Mouse (Mus musculus) embryonic facial prominence, embryonic 14.5 days (tissue): ENCODE measurements at regions not wholly inside any gene's neighbourhood (a gene's known extent, or its start where the extent isn't known, plus 50 kb on each side); places are given as distances from the start of the nearest gene placed in this dataset.

Experiments
- ATAC-seq: fragments of 200-750 bp; cut with Nextera tagmentation; 2 replicates; pipeline ENCODE4 v1.8.0; 2017; ENCODE audit warnings: low read depth, moderate number of reproducible peaks, moderate TSS enrichment
- DNase-seq: peaks from one replicate; pipeline ENCODE4 v3.0.0-alpha.2; 2015; ENCODE audit warnings: low spot score
- H3K27ac ChIP-seq: fragments of 300-500 bp; sonication (generic); replicated peaks from 2 replicates; pipeline ENCODE4 v1.5.1; 2014; ENCODE audit warnings: low read depth, mild to moderate bottlenecking, low read length, moderate library complexity
- H3K27me3 ChIP-seq: fragments of 300-500 bp; sonication (generic); replicated peaks from 2 replicates; pipeline ENCODE4 v1.6.1; 2014; ENCODE audit warnings: low read length; ENCODE audit not compliant: control insufficient read depth, insufficient read depth
- H3K36me3 ChIP-seq: fragments of 300-500 bp; sonication (generic); 2 replicates; pipeline ENCODE4 v1.6.1; 2014; ENCODE audit warnings: low read length, mixed read lengths; ENCODE audit not compliant: control insufficient read depth, insufficient read depth
- H3K4me1 ChIP-seq: fragments of 300-500 bp; sonication (generic); 2 replicates; pipeline ENCODE4 v1.6.1; 2014; ENCODE audit warnings: antibody characterized with exemption, low read length; ENCODE audit not compliant: control insufficient read depth, insufficient read depth
- H3K4me2 ChIP-seq: fragments of 300-500 bp; sonication (generic); 2 replicates; pipeline ENCODE4 v1.6.1; 2014; ENCODE audit warnings: low read depth, mild to moderate bottlenecking, low read length, moderate library complexity, mixed read lengths
- H3K4me3 ChIP-seq: fragments of 300-500 bp; sonication (generic); 2 replicates; pipeline ENCODE4 v1.5.1; 2014; ENCODE audit warnings: low read depth, mild to moderate bottlenecking, low read length
- H3K9ac ChIP-seq: fragments of 300-500 bp; sonication (generic); 2 replicates; pipeline ENCODE4 v1.6.1; 2014; ENCODE audit warnings: low read depth, mild to moderate bottlenecking, low read length, moderate library complexity, mixed read lengths
- H3K9me3 ChIP-seq: fragments of 300-500 bp; sonication (generic); 2 replicates; pipeline ENCODE4 v1.6.1; 2016; ENCODE audit warnings: low read length; ENCODE audit not compliant: control insufficient read depth
- whole genome bisulfite sequencing: fragments of 180-500 bp; shearing (Covaris S2); extraction: QIAGEN DNeasy Blood & Tissue Kit; methylation state at CpG from one replicate; pipeline ENCODE4 v1.1.7; 2014; 5-methylcytosine and 5-hydroxymethylcytosine counted together

DNA sequence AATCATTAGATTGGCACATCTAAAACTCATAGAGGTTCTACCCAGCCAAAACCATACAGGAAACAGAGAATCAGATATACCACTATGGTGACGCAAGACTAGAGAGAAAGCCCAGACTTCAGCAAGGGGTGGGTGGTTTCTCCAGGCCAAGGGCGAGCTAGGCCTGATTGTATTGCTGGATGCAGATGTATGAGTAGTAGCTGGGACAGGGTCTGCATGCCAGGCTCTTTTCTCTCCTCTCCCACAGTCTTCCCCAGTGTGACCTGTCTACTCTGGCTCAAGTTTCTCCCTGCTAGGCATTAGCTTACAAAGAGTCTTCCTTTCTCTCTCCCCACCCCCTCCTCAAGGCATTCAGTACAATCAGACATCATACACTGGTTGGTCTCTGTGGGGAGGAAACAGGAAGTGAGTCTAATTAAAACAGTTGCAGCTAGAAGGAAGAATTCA is 181.8 kb upstream of the Sesn3 start:
- Histone ChIP-seq H3K9me3 (no peaks in the 10 kb centered on the region), H3K27me3 (no peaks in the 10 kb centered on the region), H3K4me3 (no peak overlapping the region), H3K4me1 (peaks cover 20% of the 10 kb centered on the region), H3K36me3 (no peaks in the 10 kb centered on the region), H3K4me2 (no peak overlapping the region), H3K9ac (no peak overlapping the region), H3K27ac (peak overlapping the region; percentile 30; the same call in 1 of the 2 replicates)
- DNase-seq (peak; percentile 36), ATAC-seq (0 out of 2 replicates have a peak, but pooled peaks have one; percentile 21)
- WGBS = 48% methylated on average over 2 of the region's 2 CpGs

DNA sequence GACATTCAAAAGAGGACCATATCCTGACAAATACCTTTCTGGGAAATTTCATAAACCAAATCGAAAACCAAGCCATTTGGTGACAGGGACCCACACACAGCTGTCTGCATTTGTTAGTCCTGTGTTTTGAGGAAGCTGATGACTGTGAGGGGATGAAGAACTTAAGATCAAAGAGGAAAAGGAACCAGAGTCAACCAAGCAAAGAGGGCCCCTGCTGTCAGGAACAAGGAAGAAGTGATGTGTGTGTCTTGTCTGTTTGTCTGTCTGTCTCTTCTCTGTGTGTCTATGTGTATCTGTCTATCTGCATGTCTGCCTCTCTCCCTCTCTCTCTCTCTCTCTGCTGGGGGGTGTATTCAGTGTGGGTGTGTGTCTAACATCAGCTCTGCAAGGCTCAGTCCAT is 171.3 kb upstream of the Sesn3 start:
- H3K9me3 ChIP-seq = no peaks in the 10 kb centered on the region
- DNase-seq (no peak), ATAC-seq (no peak)
- no peaks in the 10 kb centered on the region for H3K36me3 ChIP-seq
- no peak overlapping the region for H3K4me3 ChIP-seq
- no peaks in the 10 kb centered on the region for H3K27me3 ChIP-seq
- H3K4me2 ChIP-seq = no peak overlapping the region
- WGBS = 69% methylated on average over 1 of the region's 1 CpGs
- no peak overlapping the region for H3K9ac ChIP-seq
- H3K27ac ChIP-seq = no peak overlapping the region
- H3K4me1 ChIP-seq = no peaks in the 10 kb centered on the region

DNA sequence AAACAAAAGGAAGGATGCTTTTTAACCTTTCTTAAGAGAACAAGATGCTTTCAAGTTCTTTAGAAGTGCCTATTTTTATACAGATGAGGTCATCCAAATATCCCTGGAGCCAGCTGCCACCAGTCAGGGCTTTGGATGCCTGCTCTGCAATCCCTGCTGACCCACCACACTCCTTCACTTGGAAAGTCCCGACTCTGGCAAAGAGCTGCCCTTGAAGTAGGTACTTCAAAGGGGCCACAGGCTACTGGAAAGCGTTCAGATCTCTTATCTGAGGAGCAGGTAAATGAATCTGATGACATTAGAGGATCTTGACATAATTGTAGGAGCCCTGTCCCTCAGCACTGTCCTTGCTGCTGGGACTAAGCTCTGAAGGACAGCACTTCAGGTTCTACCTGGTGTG is 169.9 kb upstream of the Sesn3 start:
- 57% methylated on average over 2 of the region's 2 CpGs for WGBS
- Histone ChIP-seq H3K27me3 (no peaks in the 10 kb centered on the region), H3K9ac (no peak overlapping the region), H3K9me3 (no peaks in the 10 kb centered on the region), H3K27ac (no peak overlapping the region), H3K4me2 (no peak overlapping the region), H3K4me3 (no peak overlapping the region), H3K4me1 (no peaks in the 10 kb centered on the region), H3K36me3 (no peaks in the 10 kb centered on the region)
- DNase-seq (no peak), ATAC-seq (no peak)

DNA sequence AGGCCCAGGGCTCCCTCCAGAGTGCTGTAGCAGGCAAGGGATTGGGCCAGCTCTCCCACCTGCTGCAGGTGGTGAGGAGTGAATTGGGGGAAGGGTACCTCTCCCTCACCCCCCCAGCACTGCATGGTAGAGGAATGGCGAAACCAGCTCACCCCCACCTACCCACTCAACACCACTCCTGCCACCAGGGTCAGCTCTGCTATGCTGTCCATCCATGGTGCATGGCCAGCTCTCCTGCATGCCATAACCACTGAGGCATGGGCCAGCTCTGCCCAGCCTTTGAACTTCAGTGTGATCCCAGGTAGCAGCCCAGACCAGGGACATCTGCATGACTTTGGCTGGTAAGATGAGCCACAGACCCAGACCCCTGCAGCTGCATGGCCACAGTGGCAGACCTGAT is 168.5 kb upstream of the Sesn3 start:
- ATAC-seq (no peak), DNase-seq (no peak)
- no CpG with 5 or more reads among the region's 1 CpGs for WGBS
- no peaks in the 10 kb centered on the region for H3K27me3 ChIP-seq
- H3K4me2 ChIP-seq = no peak overlapping the region
- no peak overlapping the region for H3K27ac ChIP-seq
- H3K9me3 ChIP-seq = no peaks in the 10 kb centered on the region
- H3K36me3 ChIP-seq = no peaks in the 10 kb centered on the region
- no peak overlapping the region for H3K4me3 ChIP-seq
- no peak overlapping the region for H3K9ac ChIP-seq
- no peaks in the 10 kb centered on the region for H3K4me1 ChIP-seq

DNA sequence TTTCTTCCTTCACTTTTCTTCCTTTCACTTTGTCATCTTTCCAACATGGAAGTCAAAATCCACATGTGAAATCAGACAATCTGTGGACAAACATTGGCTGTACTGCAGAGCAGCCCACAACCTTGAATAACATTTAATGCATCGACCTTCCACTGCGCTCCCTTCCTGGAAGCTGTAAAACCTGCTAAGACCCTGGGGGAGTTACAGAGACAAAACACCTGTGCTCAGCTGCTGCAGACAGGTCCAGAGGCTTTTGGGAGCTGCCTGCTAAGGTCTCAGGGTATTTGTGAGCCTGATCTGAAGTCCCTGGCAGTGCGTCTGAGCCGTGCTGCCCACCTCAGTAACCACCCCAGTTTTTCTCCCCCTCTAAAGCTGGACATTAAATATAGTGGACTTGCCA is 166.1 kb upstream of the Sesn3 start:
- Histone ChIP-seq H3K4me2 (no peak overlapping the region), H3K4me3 (no peak overlapping the region), H3K36me3 (no peaks in the 10 kb centered on the region), H3K9me3 (no peaks in the 10 kb centered on the region), H3K27ac (no peak overlapping the region), H3K9ac (no peak overlapping the region), H3K27me3 (no peaks in the 10 kb centered on the region), H3K4me1 (no peaks in the 10 kb centered on the region)
- no peak for ATAC-seq
- DNase-seq = no peak
- WGBS = 72% methylated on average over 4 of the region's 4 CpGs

DNA sequence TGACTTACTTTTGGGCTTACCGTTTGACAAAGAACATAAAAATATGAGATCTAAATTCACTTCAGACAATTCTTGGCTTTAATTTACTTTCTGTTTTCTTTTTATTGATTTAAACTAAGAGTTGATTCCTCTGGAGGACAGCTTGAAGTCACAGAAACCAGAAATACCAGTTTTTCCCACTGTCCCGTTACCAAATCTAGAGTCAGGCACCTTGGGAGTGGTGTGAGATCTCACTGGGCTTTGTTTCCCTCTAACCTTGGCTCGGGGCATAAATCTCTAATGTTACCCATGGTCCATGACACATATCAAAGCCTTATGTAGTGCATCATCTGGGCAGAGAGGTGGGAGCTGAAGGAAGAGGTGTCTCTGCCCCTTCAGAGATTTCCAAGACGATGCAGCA is 165.4 kb upstream of the Sesn3 start:
- no peaks in the 10 kb centered on the region for H3K27me3 ChIP-seq
- H3K4me2 ChIP-seq = no peak overlapping the region
- H3K4me3 ChIP-seq = no peak overlapping the region
- no peak overlapping the region for H3K9ac ChIP-seq
- no peaks in the 10 kb centered on the region for H3K9me3 ChIP-seq
- DNase-seq (peak; percentile 23), ATAC-seq (no peak)
- H3K4me1 ChIP-seq = no peaks in the 10 kb centered on the region
- H3K27ac ChIP-seq = no peak overlapping the region
- WGBS = 62% methylated on average over 4 of the region's 4 CpGs
- no peaks in the 10 kb centered on the region for H3K36me3 ChIP-seq

DNA sequence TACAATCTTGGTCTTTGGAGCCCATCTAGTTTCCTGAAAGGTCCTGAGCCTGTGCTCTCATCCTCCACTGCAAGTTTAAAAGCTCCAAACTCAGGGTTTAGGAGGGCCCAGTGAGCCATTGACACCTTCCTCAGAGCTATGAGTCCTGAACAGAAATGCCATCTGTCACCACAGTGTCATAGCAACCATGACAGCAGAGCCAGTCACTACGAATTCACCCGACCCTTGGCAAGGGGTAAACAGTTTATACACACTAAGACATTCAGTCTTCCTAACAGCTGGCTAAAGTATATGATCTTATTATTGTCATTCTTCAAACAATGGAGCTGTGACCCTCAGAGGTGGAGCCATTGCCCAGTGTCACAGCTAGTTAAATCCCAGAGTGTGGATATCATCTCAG is 163.2 kb upstream of the Sesn3 start:
- no peak for ATAC-seq
- H3K9me3 ChIP-seq = no peaks in the 10 kb centered on the region

DNA sequence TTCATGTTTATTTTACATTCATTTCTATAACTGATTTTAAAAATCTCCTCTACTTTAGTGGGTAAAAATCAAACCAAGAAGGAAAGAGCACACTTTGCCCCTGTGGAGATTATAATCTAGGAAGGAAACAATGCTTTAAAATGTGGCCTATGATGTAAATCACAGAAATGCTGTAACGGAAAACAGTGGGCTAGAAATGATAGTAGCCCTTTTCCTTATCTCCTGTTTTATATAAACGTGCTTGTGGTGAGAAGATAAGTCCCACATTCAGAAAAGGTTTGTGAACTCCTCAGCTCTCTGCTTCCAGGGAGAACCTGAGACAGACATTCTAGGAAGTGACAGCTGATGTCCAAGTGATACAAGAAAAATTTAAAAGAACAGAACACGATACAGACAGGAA is 159.3 kb upstream of the Sesn3 start:
- no peak for DNase-seq
- Histone ChIP-seq H3K36me3 (no peaks in the 10 kb centered on the region), H3K27ac (no peak overlapping the region), H3K4me2 (no peak overlapping the region), H3K9me3 (no peaks in the 10 kb centered on the region), H3K4me1 (no peaks in the 10 kb centered on the region), H3K9ac (no peak overlapping the region), H3K27me3 (no peaks in the 10 kb centered on the region), H3K4me3 (no peak overlapping the region)
- 73% methylated on average over 3 of the region's 3 CpGs for WGBS
- ATAC-seq = no peak

More for the DNA sequence above, 163.2 kb upstream of the Sesn3 start:
- no peak for DNase-seq
- no peaks in the 10 kb centered on the region for H3K27me3 ChIP-seq
- no peaks in the 10 kb centered on the region for H3K36me3 ChIP-seq
- H3K4me2 ChIP-seq = no peak overlapping the region
- no peaks in the 10 kb centered on the region for H3K4me1 ChIP-seq
- no peak overlapping the region for H3K27ac ChIP-seq
- no peak overlapping the region for H3K9ac ChIP-seq
- WGBS = 40% methylated on average over 2 of the region's 2 CpGs
- H3K4me3 ChIP-seq = no peak overlapping the region

DNA sequence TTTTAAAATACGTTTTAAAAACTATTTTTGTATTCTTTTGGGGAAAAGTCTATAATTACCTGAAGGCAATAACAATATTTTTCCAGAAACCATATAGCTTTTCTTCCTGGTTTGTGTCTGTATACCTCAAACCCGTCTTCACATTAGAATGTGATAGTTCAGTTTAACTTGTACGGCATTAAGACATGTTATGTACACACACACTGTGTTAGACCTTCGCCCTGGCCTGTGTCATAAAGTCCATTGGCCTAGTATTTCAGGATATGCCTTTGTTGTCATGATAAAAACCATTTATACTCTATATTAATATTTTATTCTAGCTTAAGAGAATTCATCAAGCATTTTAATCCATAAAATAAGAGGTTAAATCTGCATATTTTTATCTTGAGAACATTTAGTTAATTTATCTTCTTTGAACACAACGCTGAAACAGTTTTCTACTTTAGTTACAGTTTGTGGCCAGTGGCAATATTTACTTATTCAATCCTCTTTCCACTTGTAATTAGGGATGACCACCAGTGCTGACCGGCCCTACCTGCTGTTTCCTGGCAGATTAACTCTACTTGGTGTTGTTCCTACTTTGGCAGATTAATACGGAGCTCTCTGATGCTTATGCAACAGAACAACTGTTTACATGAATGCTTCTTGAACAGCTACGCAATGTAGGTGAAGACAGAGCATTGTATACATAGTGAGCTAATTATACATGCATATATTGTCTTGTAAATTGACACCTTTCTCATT is 158.6 kb upstream of the Sesn3 start:
- no peaks in the 10 kb centered on the region for H3K27me3 ChIP-seq
- DNase-seq (no peak), ATAC-seq (no peak)
- WGBS = 70% methylated on average over 8 of the region's 8 CpGs
- no peak overlapping the region for H3K9ac ChIP-seq
- H3K4me1 ChIP-seq = no peaks in the 10 kb centered on the region
- no peaks in the 10 kb centered on the region for H3K9me3 ChIP-seq
- H3K36me3 ChIP-seq = no peaks in the 10 kb centered on the region
- no peak overlapping the region for H3K27ac ChIP-seq
- no peak overlapping the region for H3K4me3 ChIP-seq
- H3K4me2 ChIP-seq = no peak overlapping the region
